Mouse (Mus musculus) Patski (cell line): ENCODE measurements around the gene Foxn1. TPM values are rescaled to one million over a fixed set of nuclear protein-coding genes. Genes with fewer than 3 reads are reported as not detected.

Experiments used
- ATAC-seq: fragments of 100-300 bp; one replicate; pipeline ENCODE4 v1.8.0; 2021
- CTCF ChIA-PET: fragments of 350-600 bp; sonication (Branson Sonifier 250); formaldehyde crosslinking; loops from one replicate; lab custom pipeline; 2022; ENCODE audit warnings: inconsistent platforms; lab: Charles Lee
- POLR2A ChIA-PET: fragments of 350-600 bp; sonication (Branson Sonifier 250); formaldehyde crosslinking; loops from one replicate; lab custom pipeline; 2022; ENCODE audit warnings: antibody characterized with exemption, inconsistent platforms; lab: Charles Lee
- DNase-seq: peaks from one replicate; pipeline ENCODE4 v3.0.0-alpha.2; 2011; ENCODE audit warnings: low read depth, low spot score
- H3K27me3 ChIP-seq: fragments of 371-371 bp; one replicate; pipeline ENCODE4 v1.5.1; 2021
- CTCF ChIP-seq: fragments of 100-300 bp; IDR thresholded peaks from one replicate; pipeline ENCODE4 v1.5.1; 2021
- in situ Hi-C: fragments of 300-500 bp; cut with MboI; formaldehyde crosslinking; loops from 3 replicates; pipeline ENCODE4 v1.11.1; 2018; ENCODE audit warnings: low pct_unique_long_range_greater_than_20kb, mixed read lengths
- polyA plus RNA-seq: library from polyadenylated mRNA; unstranded; gene quantifications from one replicate; pipeline ENCODE4 v1.2.3, GENCODE M21; 2021

The Foxn1 gene
- polyA plus RNA-seq, 1 experiment from 2014 or later = 0.37 TPM

DNA sequence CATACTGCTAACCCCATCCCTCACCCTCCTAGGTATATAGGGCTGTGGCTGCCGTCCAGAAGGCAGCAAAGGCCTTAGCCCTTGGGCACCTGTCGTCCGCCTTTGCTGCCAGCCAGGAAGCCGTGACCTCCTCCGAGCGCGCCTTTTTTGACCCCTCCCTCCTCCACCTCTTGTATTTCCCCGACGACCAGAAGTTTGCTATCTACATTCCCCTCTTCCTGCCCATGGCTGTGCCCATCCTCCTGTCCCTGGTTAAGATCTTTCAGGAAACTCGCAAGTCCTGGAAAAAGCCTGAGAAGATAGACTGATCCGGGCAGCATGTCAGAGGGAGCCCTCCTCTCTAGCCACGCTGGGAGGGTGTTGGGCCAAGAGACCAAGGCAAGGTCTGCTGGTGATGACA, 44.7 kb downstream of the Foxn1 start:
- ATAC-seq (no peak), DNase-seq (no peak)
- no peak for TF ChIP-seq CTCF
- H3K27me3 ChIP-seq = no peaks in the 10 kb centered on the region
- in situ Hi-C loops = no loop called here
- ChIA-PET CTCF (no interaction called here), POLR2A (no interaction called here)

GRCm38 (mm10) chr11:78337040-78337439, 49.3 kb downstream of the Foxn1 start:
- no peak for TF ChIP-seq CTCF
- no peak for ATAC-seq

GRCm38 (mm10) chr11:78333992-78334391, 52.4 kb downstream of the Foxn1 start:
- ChIA-PET CTCF (interaction anchor here (1.2 kb wide), 1 partner anchor 17 kb away, joined by 3 read pairs; no protein-coding TSS in a partner anchor), POLR2A (interaction anchor here (1.2 kb wide), 1 partner anchor 12 kb away, joined by 3 read pairs; no protein-coding TSS in a partner anchor)
- ATAC-seq (no peak), DNase-seq (no peak)
- H3K27me3 ChIP-seq = no peaks in the 10 kb centered on the region
- in situ Hi-C loops = no loop called here
- TF ChIP-seq CTCF = no peak

More at GRCm38 (mm10) chr11:78337040-78337439, 49.3 kb downstream of the Foxn1 start:
- POLR2A ChIA-PET = no interaction called here
- DNase-seq = no peak
- H3K27me3 ChIP-seq = no peaks in the 10 kb centered on the region
- in situ Hi-C loops = no loop called here
- CTCF ChIA-PET = no interaction called here

GRCm38 (mm10) chr11:78332676-78333075, 53.7 kb downstream of the Foxn1 start:
- no peak for DNase-seq
- ChIA-PET CTCF (no interaction called here), POLR2A (interaction anchor here (1.2 kb wide), 1 partner anchor 14 kb away, joined by 3 read pairs; no protein-coding TSS in a partner anchor)
- TF ChIP-seq CTCF = no peak
- no peak for ATAC-seq
- no peaks in the 10 kb centered on the region for H3K27me3 ChIP-seq
- in situ Hi-C loops = no loop called here

DNA sequence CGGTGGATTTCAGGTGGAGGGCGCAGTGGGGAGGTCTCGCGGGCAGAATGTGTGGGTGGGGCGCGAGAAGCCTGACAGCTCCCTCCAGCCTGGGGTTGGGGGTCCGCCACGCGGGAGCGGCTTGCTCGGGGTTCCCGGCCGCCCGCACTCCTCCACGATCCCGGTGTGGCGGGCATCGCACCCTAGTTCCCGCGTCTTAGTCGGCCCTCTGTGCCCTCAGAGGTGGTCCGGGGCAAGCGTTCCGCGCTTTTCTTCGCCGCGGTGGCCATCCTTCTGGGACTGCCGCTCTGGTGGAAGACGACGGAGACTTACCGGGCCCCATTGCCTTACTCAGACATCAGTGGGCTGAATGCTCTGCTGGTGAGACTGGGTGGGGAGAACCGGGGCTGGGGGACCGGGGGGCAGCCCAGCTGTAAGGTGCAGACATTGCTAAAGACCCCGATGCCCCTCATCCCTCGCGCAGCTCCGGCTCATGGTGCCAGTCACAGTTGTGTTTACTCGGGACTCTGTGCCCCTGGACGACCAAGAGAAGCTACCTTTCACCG, 57.8 kb downstream of the Foxn1 start:
- CTCF ChIA-PET = interaction anchor here (1.1 to 1.5 kb wide), 6 partner anchors 10 to 76 kb away, joined by 3 to 7 read pairs (median 4); no protein-coding TSS in a partner anchor
- peak; percentile 26 for ATAC-seq
- in situ Hi-C loops = no loop called here

DNA sequence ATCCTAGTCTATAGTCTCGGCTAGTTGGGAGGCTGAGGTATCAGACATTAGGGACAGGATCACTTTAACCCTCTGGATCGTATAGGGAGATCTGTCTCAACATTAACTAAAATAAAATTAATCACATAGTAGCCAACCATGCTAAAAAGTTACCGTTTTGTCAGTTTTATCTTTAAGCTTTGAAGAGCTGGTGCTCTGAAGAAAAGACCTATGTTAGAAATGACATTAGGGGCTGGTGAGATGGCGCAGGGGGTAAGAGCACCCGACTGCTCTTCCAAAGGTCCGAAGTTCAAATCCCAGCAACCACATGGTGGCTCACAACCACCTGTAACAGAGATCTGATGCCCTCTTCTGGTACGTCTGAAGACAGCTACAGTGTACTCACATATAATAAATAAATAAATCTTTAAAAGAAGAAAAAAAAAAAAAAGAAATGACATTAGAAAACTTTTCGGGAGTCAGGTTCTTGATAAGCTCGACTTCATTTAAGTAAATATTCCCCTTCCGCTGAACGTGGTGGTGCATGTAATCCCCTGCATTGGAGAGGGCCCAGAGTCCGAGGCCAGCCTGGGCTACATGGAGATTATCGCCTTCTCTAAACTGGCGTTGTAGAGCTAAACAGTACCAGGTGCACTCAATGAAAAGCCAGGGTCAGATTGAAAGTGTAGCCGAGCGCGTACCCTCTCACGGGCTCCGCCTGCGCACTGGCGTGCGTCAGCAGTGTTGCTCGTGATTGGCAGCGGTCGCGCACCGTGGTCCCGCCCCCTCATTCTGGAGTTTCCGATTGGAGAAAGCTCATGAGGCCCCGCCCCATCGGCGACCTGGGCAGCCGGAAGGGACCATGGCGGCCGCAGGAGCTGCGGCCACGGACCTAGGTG, 58.5 kb downstream of the Foxn1 start, which contains the start of gene Pigs:
Gene Pigs (plus strand): TSS at position 782 of the 878 bp plus-strand sequence.
- no peaks in the 10 kb centered on the region for H3K27me3 ChIP-seq
- CTCF ChIA-PET = interaction anchor here (1.1 to 1.5 kb wide), 6 partner anchors 9 to 76 kb away, joined by 3 to 7 read pairs (median 4); no protein-coding TSS in a partner anchor
- no peak for TF ChIP-seq CTCF
- peak; percentile 92 for ATAC-seq
- in situ Hi-C loops = no loop called here
- DNase-seq = peak; percentile 42
- POLR2A ChIA-PET = interaction anchor here (0.7 to 1.6 kb wide), 4 partner anchors 10 to 40 kb away, joined by 3 to 4 read pairs (median 4); no protein-coding TSS in a partner anchor

More for the DNA sequence above, 57.8 kb downstream of the Foxn1 start:
- DNase-seq = no peak
- H3K27me3 ChIP-seq = no peaks in the 10 kb centered on the region
- TF ChIP-seq CTCF = no peak
- POLR2A ChIA-PET = interaction anchor here (1.0 to 1.6 kb wide), 3 partner anchors 11 to 23 kb away, joined by 3 to 4 read pairs (median 4); no protein-coding TSS in a partner anchor

GRCm38 (mm10) chr11:78327215-78327614, 59.1 kb downstream of the Foxn1 start:
- CTCF ChIA-PET = interaction anchor here (1.2 to 1.5 kb wide), 3 partner anchors 15 to 75 kb away, joined by 3 to 7 read pairs (median 4); no protein-coding TSS in a partner anchor

DNA sequence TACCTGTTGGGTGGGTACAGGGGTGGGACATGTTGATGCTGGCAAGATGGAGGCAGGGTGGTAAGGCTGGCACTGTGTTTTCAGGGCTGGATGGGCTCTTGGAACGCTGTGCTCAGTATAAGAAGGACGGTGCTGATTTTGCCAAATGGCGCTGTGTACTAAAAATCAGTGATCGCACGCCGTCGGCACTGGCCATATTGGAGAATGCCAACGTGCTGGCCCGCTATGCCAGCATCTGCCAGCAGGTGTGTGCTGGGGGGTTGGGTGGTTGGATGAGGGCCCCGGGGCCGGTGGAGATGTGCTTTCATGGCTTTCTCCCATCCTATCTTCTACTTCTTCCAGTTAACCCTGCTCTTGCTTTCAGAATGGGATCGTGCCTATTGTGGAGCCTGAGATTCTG, 61.4 kb downstream of the Foxn1 start:
- ChIA-PET CTCF (no interaction called here), POLR2A (no interaction called here)
- TF ChIP-seq CTCF = no peak
- no peaks in the 10 kb centered on the region for H3K27me3 ChIP-seq
- ATAC-seq (no peak), DNase-seq (no peak)
- in situ Hi-C loops = no loop called here

More at GRCm38 (mm10) chr11:78327215-78327614, 59.1 kb downstream of the Foxn1 start:
- POLR2A ChIA-PET = interaction anchor here (1.6 kb wide), 1 partner anchor 22 kb away, joined by 3 read pairs; no protein-coding TSS in a partner anchor
- H3K27me3 ChIP-seq = no peaks in the 10 kb centered on the region
- ATAC-seq (no peak), DNase-seq (no peak)
- TF ChIP-seq CTCF = no peak
- in situ Hi-C loops = no loop called here

DNA sequence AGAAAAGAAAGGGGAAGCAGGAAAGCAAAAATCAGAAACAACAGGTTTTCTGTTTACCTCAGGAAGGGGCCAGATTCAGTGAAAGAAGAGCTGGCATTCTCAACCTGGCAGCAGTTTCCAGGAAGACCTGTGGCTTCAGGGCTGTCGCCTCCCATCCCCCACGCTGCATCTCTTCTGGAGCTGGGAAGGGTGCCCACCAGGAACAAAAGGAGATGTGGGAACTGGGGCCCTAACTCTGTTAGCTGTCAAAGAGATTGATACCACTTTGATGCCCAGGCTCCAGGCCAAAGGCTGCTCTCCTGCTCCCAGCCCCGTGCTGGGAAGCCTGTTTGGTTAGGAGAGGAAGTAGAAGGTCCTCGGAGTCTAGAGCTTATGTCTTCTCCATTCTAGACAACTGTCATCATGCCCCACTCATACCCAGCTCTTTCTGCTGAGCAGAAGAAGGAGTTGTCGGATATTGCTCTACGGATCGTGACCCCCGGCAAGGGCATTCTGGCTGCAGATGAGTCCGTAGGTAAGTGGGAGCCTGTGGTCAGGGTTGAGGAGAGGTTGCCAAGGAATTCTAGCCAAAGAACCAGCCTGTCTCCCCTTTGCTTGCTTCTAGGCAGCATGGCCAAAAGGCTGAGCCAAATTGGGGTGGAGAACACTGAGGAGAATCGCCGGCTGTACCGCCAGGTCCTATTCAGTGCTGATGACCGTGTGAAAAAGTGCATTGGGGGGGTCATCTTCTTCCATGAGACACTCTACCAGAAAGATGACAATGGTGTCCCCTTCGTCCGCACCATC, 62.2 kb downstream of the Foxn1 start:
- POLR2A ChIA-PET = no interaction called here
- no peaks in the 10 kb centered on the region for H3K27me3 ChIP-seq
- CTCF ChIA-PET = interaction anchor here (0.7 kb wide), 1 partner anchor 21 kb away, joined by 3 read pairs; no protein-coding TSS in a partner anchor
- no peak for DNase-seq
- in situ Hi-C loops = no loop called here
- TF ChIP-seq CTCF = no peak
- no peak for ATAC-seq

DNA sequence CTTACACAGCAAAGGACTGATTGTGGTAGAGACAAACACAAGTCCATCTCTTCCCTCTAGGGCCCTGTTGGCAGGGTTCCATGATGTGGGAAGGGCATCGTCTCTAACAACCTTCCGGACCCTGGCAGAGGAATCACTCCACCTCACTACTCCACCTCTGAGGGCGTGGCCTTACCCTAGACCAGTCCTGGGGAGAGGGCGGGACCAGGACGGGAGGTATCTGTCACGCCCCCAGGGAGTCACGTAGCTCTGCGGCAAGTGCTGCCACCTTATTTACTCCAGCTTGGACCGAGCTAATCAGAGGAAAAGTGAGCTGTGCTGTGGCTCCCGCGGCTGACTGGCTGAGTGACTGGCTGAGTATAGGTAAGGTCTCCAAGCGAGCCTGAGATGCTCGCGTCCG, 63.5 kb downstream of the Foxn1 start, which contains the start of gene Aldoc:
Gene Aldoc (plus strand): TSS at position 109 of the 400 bp plus-strand sequence.
- H3K27me3 ChIP-seq = no peaks in the 10 kb centered on the region
- ChIA-PET CTCF (no interaction called here), POLR2A (no interaction called here)
- TF ChIP-seq CTCF = no peak
- ATAC-seq = no peak
- in situ Hi-C loops = no loop called here
- DNase-seq = no peak
